Mouse (Mus musculus): ENCODE measurements around the gene Dync1i1.

GRCm38 (mm10) chr6:5956316-5956913 lies 231.0 kb downstream of the Dync1i1 start:
- no peak for TF ChIP-seq CTCF (IDR thresholded peaks at IDR 0.05; ENCODE audit: low read depth)
- no peak for TF ChIP-seq EP300 (optimal IDR thresholded peaks at IDR 0.05)
